In genomic region chr2:167712872-167713821, GRCm38 (mm10) we compare ENCODE assay signal across 9 mouse cellular contexts. TPM values are rescaled to one million over a fixed set of nuclear protein-coding genes. Genes with fewer than 3 reads are reported as not detected.
DNase-seq lines count a peak whose midpoint lies in the region; ATAC-seq and TF ChIP-seq lines count a peak whose summit lies in the region.
"Had no signal": no experiment of that assay in that cellular context is flagged by ENCODE, and none has a peak within 500 bp of the region (broad histone marks: within the 10 kb centered on the region; RNA-seq: fewer than 3 reads in every experiment).

No protein-coding gene starts in this region.

- H3K27ac ChIP-seq in midbrain, postnatal 0 days (ENCODE audit: low read depth, low read length), result no peak overlapping the region
- H3K27ac ChIP-seq in midbrain, embryonic 11.5 days (ENCODE audit: low read depth, low read length), result no peak overlapping the region
- H3K27ac ChIP-seq in cortical plate, adult 2 months (ENCODE audit: insufficient read depth, low read length), result no peak overlapping the region
- H3K27ac ChIP-seq: embryonic facial prominence, embryonic 13.5 days had no signal

- no peak overlapping the region for H3K4me2 ChIP-seq in midbrain, postnatal 0 days (ENCODE audit: low read depth, low read length, poor library complexity, severe bottlenecking)
- H3K4me2 ChIP-seq in midbrain, embryonic 11.5 days, result no peak overlapping the region
- H3K4me2 ChIP-seq: embryonic facial prominence, embryonic 13.5 days had no signal

- no peaks in the 10 kb centered on the region for H3K9me3 ChIP-seq in midbrain, postnatal 0 days (ENCODE audit: low read length)
- no peaks in the 10 kb centered on the region for H3K9me3 ChIP-seq in midbrain, embryonic 11.5 days (ENCODE audit: control insufficient read depth, low read length)
- H3K9me3 ChIP-seq: embryonic facial prominence, embryonic 13.5 days had no signal

- TF ChIP-seq POLR2A in cortical plate, adult 2 months (IDR thresholded peaks at IDR 0.05; ENCODE audit: extremely low read depth, insufficient read depth, low read length), result no peak

- no peaks in the 10 kb centered on the region for H3K4me1 ChIP-seq in midbrain, postnatal 0 days (ENCODE audit: insufficient read depth, low read length)
- H3K4me1 ChIP-seq in midbrain, embryonic 11.5 days (ENCODE audit: control insufficient read depth, insufficient read depth, low read length), result no peaks in the 10 kb centered on the region; the same call in 1 of the 2 replicates
- H3K4me1 ChIP-seq in cortical plate, adult 2 months (ENCODE audit: control insufficient read depth, insufficient read depth, low read length), result no peaks in the 10 kb centered on the region

- ATAC-seq in midbrain, postnatal 0 days (ENCODE audit: low FRiP score), result no peak
- no peak for ATAC-seq in midbrain, embryonic 11.5 days (ENCODE audit: low FRiP score)
- peak; percentile 58 for ATAC-seq in monocyte, adult 5-6 weeks (replicated peaks; ENCODE audit: insufficient number of reproducible peaks, low FRiP score, low TSS enrichment, poor library complexity, severe bottlenecking)
- ATAC-seq in cerebellum, adult (ENCODE audit: insufficient number of reproducible peaks, low FRiP score, low TSS enrichment), result no peak

- peak; percentile 27 for DNase-seq in midbrain, postnatal 0 days (ENCODE audit: low spot score)
- DNase-seq in midbrain, embryonic 11.5 days (ENCODE audit: low spot score, missing footprints), result no peak
- peak; percentile 75 to 76 for DNase-seq in kidney, adult 8-10 months
- no peak for DNase-seq in frontal cortex, adult 2 months (ENCODE audit: extremely low spot score in 1 of 2, low spot score in 1 of 2)
- no peak for DNase-seq in urinary bladder, postnatal 14 days (ENCODE audit: low spot score)

- no peaks in the 10 kb centered on the region for H3K27me3 ChIP-seq in midbrain, postnatal 0 days (ENCODE audit: insufficient read depth, low read length)
- no peaks in the 10 kb centered on the region for H3K27me3 ChIP-seq in midbrain, embryonic 11.5 days (ENCODE audit: control insufficient read depth, insufficient read depth, low read length)
- H3K27me3 ChIP-seq: embryonic facial prominence, embryonic 13.5 days had no signal

- no peaks in the 10 kb centered on the region for H3K36me3 ChIP-seq in midbrain, postnatal 0 days (ENCODE audit: insufficient read depth, low read length)
- H3K36me3 ChIP-seq in midbrain, embryonic 11.5 days (ENCODE audit: control insufficient read depth, insufficient read depth, low read length), result no peaks in the 10 kb centered on the region
- H3K36me3 ChIP-seq: embryonic facial prominence, embryonic 13.5 days had no signal

- no peak overlapping the region for H3K4me3 ChIP-seq in midbrain, postnatal 0 days (ENCODE audit: low read depth, low read length)
- H3K4me3 ChIP-seq in midbrain, embryonic 11.5 days (ENCODE audit: low read depth, low read length), result no peak overlapping the region
- no peak overlapping the region for H3K4me3 ChIP-seq in cortical plate, adult 2 months (ENCODE audit: insufficient read depth, low read length)
- H3K4me3 ChIP-seq: embryonic facial prominence, embryonic 13.5 days had no signal

- WGBS in midbrain, postnatal 0 days, result 75% methylated on average over 18 of the region's 23 CpGs
- WGBS in midbrain, embryonic 11.5 days, result 78% methylated on average over 18 of the region's 23 CpGs

- TF ChIP-seq CTCF in midbrain, postnatal 0 days (IDR thresholded peaks at IDR 0.05), result peak; percentile 63
- 0 out of 2 replicates have a peak, but pooled peaks have one; percentile 2 for TF ChIP-seq CTCF in cortical plate, adult 2 months (IDR thresholded peaks at IDR 0.05; ENCODE audit: extremely low read depth, insufficient read depth, low read length)

- no peak overlapping the region for H3K9ac ChIP-seq in midbrain, postnatal 0 days (replicated peaks; ENCODE audit: low read length, poor library complexity, severe bottlenecking)
- H3K9ac ChIP-seq in midbrain, embryonic 11.5 days (ENCODE audit: low read length), result no peak overlapping the region
- H3K9ac ChIP-seq: embryonic facial prominence, embryonic 13.5 days had no signal

RNA-seq across cellular contexts. Expression of gene Tmem189, which starts 23.5 kb away (rescaled TPM):
- total RNA-seq in midbrain, postnatal 0 days (2014; rRNA removed), result 45.5 and 65.9 TPM in 2 replicates
- 33.5 and 35.3 TPM in 2 replicates for polyA plus RNA-seq in midbrain, postnatal 0 days (2015; fragmentation: Nextera tagmentation; extraction: Ambion mirVana)
- polyA plus RNA-seq in midbrain, embryonic 11.5 days (2014; fragmentation: Nextera tagmentation; extraction: Ambion mirVana), result 25.1 and 31.5 TPM in 2 replicates
- polyA plus RNA-seq in cortical plate, adult 2 months (2012; rRNA removed), result 88.8 and 89.0 TPM in 2 replicates
- total RNA-seq in monocyte, adult 5-6 weeks (2017), result 55.2 to 64.6 TPM (median 57.9 TPM) in 3 replicates
- polyA plus RNA-seq in frontal cortex, adult 2 months (2012; rRNA removed), result 71.5 and 75.7 TPM in 2 replicates

RNA-seq across cellular contexts. Expression of gene Cebpb, which starts 24.4 kb away (rescaled TPM):
- total RNA-seq in midbrain, postnatal 0 days (2014; rRNA removed), result 5.8 and 8.0 TPM in 2 replicates
- polyA plus RNA-seq in midbrain, postnatal 0 days (2015; fragmentation: Nextera tagmentation; extraction: Ambion mirVana), result 4.4 and 5.4 TPM in 2 replicates
- 2.3 and 2.5 TPM in 2 replicates for polyA plus RNA-seq in midbrain, embryonic 11.5 days (2014; fragmentation: Nextera tagmentation; extraction: Ambion mirVana)
- polyA plus RNA-seq in cortical plate, adult 2 months (2012; rRNA removed), result 16.7 and 19.4 TPM in 2 replicates
- 255 to 567 TPM (median 357 TPM) in 3 replicates for total RNA-seq in monocyte, adult 5-6 weeks (2017)
- polyA plus RNA-seq in frontal cortex, adult 2 months (2012; rRNA removed), result 14.5 and 14.9 TPM in 2 replicates

RNA-seq across cellular contexts. Expression of gene Gm20431, which starts 51.9 kb away (rescaled TPM):
- not detected in 2 replicates for total RNA-seq in midbrain, postnatal 0 days (2014; rRNA removed)
- 11.2 and 12.0 TPM in 2 replicates for polyA plus RNA-seq in midbrain, postnatal 0 days (2015; fragmentation: Nextera tagmentation; extraction: Ambion mirVana)
- polyA plus RNA-seq in midbrain, embryonic 11.5 days (2014; fragmentation: Nextera tagmentation; extraction: Ambion mirVana), result 5.8 and 5.9 TPM in 2 replicates
- 0.93 TPM in 1 of 2 replicates, not detected in the other for polyA plus RNA-seq in cortical plate, adult 2 months (2012; rRNA removed)
- total RNA-seq in monocyte, adult 5-6 weeks (2017), result not detected in 3 replicates
- polyA plus RNA-seq in frontal cortex, adult 2 months (2012; rRNA removed), result 0.88 TPM in 1 of 2 replicates, not detected in the other

Comparison
In these comparisons a context has a peak if more than half of its experiments do, and no peak if none do; other contexts are left out.
1. DNase-seq: peak in midbrain, postnatal 0 days (single experiment) and kidney, adult 8-10 months (2 of 2); none in midbrain, embryonic 11.5 days (single experiment), frontal cortex, adult 2 months (0 of 2) and urinary bladder, postnatal 14 days (single experiment).